Mouse (Mus musculus) small intestine, adult 2 months (tissue): ENCODE results near the gene Ptpn13.

Experiments
- CTCF ChIP-seq: fragments of 200-500 bp; IDR thresholded peaks from 2 replicates; pipeline ENCODE4 v1.5.1; 2012; ENCODE audit warnings: low read depth, mild to moderate bottlenecking, control low read depth, inconsistent platforms, low read length, moderate library complexity, mixed read lengths; ENCODE audit not compliant: insufficient replicate concordance, insufficient read length; ENCODE audit errors: extremely low read depth
- POLR2A ChIP-seq: fragments of 200-500 bp; IDR thresholded peaks from 2 replicates; pipeline ENCODE4 v1.6.1; 2012; ENCODE audit warnings: low read depth, mild to moderate bottlenecking, control low read depth, inconsistent platforms, low read length, moderate library complexity

DNA sequence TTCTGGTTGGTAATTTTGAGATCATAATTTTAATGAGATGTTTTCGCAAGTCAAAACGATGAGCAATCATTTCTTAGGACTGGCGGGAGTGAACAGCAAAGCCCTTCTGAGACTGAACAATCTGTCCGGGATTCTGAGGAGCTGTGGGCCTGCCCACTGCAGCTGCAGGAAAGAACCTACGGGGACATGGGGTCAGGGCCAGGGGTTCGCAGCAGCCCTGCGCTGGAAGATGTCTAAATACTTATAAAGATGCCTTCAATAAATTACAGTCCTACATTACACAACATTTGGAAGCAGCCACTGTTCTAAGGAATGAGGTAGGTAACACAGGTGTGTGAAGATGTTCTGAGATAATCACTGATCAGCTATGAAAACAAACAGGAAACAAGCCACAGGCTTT is 180.7 kb downstream of the Ptpn13 start:
- TF ChIP-seq POLR2A (no peak), CTCF (no peak)
